Mouse (Mus musculus) ZHBTc4 (cell line): ENCODE measurements at regions not wholly inside any gene's neighbourhood (a gene's known extent, or its start where the extent isn't known, plus 50 kb on each side); places are given as distances from the start of the nearest gene placed in this dataset.

Experiments
- DNase-seq: peaks from one replicate; pipeline ENCODE4 v3.0.0-alpha.2; 2011; ENCODE audit warnings: low read depth, low spot score

- peak; percentile 9 for DNase-seq
These were observed 841.0 kb upstream of the Ptprd start for GRCm38 (mm10) chr4:79052723-79053122.
